Mouse (Mus musculus): ENCODE results near the gene Nccrp1.
"Not testable (repeated sequence)": the region's sequence is repeated elsewhere in the genome, so short reads cannot be mapped to it uniquely, and the experiment has no call there.

The Nccrp1 gene

DNA sequence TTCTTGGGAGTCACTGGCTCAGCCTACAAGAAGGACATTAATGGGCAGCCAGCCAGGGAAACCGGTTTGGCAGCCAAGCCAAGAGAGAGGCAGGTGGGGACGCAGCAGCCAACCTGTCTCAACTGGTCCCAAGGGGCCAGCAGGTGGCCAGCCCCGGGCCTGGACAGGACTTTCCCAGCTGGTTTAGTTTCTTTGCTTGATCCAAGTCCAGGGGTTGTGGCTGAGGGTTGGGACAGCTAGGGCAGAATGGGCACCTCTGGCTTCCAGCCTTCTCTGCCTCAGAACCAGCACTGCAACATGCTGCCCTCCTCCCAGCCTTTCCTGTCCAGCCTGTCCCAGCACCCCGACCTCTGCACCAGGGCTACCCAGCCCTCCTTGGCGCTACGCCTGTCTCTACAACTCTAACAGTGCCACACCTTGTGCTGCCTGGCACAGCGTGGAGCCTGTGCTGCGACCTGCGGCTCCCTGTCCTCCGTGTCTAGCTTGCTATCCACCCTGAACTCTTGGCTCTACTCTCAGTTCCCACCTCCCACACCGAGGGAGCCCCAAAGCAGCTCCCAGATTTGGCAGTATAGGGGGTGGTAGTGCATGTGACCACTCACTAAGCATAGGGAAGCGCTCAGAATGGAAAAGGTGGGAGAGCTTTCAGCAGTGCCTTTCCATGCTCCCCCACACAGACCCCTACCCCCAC lies 23.4 kb upstream of the Nccrp1 start:
- no peak for DNase-seq (ENCODE audit: low spot score)

DNA sequence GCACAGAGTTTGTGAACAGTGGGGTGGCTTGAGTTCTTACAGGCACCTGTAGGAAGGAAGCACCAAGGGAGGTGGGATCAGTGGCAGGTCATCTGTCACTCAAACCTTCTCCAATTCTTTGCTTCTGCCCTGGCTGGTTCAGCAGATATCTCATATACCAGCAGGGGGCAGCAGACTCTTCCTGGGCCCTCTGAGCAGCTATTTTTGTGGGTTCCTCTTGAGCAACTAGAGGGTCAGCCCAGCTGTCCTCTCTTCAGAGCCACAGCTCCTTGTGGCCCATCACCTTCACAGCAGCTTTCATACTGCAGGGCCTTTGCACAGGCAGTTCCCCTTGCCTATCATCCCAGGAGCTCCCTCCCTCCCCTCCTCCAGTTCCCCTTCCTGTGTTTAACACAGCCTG lies 21.2 kb upstream of the Nccrp1 start:
- peak; percentile 82 for DNase-seq (ENCODE audit: low spot score)

GRCm38 (mm10) chr7:28567539-28567938 lies 20.5 kb upstream of the Nccrp1 start:
- DNase-seq (ENCODE audit: low spot score), result no peak

DNA sequence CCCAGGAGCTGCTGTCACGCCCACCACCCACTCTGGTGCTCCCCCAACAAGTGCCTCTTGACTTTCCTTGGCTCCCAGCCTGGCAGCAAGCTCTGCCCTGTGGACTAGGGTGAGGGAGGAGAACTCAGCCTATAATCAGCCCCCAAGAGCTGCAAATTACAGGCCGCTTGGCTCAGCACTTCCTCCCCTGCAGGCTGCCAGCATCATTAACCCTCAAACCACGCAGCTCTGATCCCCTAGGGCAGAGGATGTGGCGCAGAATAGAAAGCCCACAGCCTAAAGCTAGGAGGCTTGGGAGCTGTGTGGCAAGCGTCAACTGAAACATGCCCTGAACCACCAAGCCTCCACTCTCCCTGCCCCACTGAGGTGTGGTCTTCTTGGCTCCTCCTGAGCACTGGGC lies 18.4 kb upstream of the Nccrp1 start:
- DNase-seq (ENCODE audit: low spot score), result no peak

DNA sequence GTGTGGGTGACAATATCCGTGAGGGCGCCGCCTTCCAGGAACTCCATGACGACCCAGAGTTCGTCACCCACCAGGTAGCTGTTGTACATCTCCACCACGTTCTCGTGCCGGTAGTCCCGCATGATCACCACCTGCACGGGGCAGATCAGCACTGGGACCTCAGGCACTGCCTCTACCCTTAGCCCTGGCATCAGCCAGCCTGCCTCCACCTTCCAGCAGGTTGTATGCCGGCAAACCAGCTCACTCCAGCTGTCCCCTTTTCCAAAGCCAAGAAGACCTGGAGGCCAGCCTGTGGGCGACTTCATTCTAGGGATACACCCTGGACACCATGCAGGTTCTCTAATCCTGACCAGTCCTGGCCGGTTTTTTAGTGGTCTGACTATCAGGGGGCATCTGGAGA lies 15.9 kb upstream of the Nccrp1 start:
- DNase-seq (ENCODE audit: low spot score), result no peak

DNA sequence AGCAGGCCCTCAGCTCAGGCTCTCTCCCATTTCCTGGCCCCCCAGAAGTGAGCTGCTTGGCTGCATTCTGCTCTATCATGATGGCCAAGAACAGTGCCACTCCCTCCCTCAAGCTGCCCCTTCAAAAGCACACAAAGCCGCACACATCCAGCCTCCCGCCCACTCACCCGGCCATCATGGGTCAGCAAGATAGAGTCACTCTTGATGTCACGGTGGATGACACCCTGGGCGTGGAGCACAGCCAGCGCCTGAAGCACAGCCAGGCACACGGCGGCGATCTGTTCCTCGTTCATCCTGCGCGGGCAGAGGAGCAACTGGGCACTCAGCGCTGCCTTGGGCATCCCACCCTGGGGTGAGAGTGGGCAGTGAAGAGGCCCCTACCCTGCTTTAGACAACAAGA lies 15.3 kb upstream of the Nccrp1 start:
- DNase-seq (ENCODE audit: low spot score), result no peak

DNA sequence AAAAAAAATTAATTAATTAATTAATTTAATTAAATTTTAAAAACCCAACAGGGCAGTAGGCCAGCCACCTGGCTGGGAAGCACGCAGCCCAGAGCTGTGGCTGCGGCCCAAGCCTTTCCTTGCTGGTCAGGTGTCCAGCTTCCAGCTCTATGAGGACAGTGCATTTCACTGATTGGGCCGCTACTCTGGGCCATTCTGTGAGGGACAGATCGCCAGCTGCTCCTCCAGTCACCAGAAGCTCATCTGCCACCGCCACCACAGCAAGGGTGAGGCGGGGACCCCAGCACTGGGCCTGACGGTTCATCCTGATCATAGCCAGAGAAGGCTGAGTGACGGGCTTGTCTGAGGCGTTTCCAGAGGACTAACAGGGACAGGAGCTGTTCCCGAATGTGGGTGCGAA lies 14.9 kb upstream of the Nccrp1 start:
- no peak for DNase-seq (ENCODE audit: low spot score)

DNA sequence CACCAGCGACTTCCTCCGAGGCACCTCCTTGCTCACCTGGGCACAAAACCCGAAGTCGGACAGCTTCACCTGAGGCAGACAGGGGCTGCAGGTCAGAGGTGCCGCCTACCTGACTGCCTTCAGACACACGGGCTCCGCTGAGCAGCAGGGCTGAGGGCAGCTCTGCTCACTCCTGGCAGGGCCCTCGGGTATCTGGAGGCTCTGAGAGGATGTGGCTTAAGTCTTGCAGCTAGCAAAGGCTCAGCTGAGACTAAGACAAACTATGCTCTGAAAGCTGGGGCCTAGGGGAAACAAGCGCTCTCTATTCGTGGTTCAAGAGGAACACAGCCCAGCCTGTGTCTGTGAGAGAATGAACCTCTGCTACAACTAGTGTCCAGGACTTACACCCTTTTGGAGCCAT lies 13.8 kb upstream of the Nccrp1 start:
- DNase-seq (ENCODE audit: low spot score), result no peak

DNA sequence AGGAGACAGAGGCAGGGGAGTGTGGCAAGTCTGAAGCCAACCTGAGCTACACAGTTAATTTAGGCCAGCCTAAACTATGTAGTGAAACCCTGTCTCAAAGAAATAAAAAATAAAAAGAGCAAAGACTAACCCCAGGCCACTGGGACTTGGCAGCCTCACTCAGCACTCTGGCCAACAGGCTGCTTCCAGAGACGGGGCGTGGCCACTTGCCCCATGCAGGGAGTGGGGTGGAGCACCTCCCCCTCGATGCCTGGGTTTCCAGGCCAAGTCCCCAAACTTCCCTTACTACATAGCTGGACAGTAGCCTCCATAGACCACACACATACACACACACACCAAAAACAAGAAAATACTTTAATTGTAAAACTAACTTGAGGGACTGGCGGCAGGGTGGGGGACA lies 11.4 kb upstream of the Nccrp1 start:
- DNase-seq (ENCODE audit: low spot score), result no peak

DNA sequence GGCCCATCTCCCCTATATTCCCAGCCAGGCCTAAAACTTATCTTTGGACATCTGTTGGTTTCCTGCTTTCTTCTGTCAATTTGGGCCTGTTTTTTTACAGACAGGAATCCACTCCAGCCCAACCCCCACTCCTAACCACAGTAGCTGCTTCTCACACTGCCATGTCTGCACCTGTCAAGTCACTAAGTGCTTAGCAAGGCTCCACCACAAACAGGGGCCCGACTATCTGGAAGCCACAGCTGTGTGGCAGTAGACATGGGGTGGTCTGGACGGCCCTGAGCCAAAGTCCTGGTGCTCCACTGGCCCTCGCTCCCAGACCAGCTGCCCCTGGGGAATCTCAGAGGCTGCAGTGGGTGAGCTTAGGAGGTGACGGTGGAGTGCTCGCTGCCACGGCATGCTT lies 10.7 kb upstream of the Nccrp1 start:
- DNase-seq (ENCODE audit: low spot score), result no peak

DNA sequence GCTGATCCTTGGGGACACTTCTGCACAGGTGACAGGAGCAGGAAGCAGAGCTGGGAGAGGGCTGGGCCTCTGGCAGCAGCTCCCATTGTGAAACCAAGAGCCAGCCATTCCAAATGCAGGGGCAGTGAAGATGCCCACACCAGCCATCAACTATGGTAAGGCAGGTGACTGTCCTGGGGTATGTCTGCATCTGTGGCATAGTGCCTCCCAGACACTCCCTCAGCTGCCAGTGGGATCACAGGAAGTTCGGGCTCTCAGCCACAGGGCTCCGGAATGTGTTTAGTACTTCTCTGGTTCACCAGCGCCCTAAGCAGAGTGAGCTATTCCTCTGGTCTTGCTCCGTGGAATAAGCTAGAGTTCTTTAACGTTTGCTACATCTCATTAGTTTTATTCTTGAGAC lies 10.0 kb upstream of the Nccrp1 start:
- no peak for DNase-seq (ENCODE audit: low spot score)

- DNase-seq (ENCODE audit: low spot score), result no peak
Observed at GRCm38 (mm10) chr7:28555939-28556535, 9.0 kb upstream of the Nccrp1 start.

- DNase-seq (ENCODE audit: low spot score), result no peak
Observed at GRCm38 (mm10) chr7:28553076-28553475, 6.0 kb upstream of the Nccrp1 start.

GRCm38 (mm10) chr7:28547628-28548027 lies 574 bp upstream of the Nccrp1 start:
- DNase-seq (ENCODE audit: low spot score), result no peak

DNA sequence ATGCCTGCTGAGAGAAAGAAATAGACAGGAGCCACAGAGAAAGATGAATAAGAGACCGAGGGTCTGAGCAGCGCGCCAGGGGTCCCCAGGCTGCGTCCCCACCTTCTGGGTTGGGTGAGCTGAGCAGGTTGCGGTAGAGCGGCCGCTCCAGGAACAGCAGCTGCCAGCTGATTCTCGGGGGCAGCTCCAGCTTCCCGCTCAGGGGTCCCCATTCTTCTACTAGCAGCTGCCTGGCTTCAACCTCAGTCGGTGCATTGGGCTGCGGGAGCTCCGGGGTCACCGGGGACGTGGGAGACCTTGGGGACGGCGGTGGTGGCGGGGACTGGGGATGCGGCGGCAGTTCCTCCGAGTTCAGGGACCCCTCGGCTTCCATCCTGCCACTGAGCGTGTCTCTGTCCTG lies 405 bp downstream of the Nccrp1 start:
- DNase-seq (ENCODE audit: low spot score), result peak; percentile 22

DNA sequence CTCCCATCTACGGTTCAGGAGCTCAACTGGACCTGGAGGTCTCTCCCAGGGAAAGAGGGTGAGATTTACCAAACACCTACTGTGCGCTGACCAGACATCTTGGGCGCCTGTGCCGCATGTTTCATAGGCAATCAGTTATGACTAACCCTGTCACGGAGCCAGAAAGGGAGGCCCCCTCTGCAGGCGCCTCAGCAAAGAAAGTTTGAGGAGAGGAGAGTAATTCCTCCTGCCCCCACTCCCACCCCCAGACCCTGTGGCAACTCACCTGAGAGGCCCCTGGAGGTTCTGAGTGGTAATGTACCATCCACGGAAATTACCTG lies 1.2 kb downstream of the Nccrp1 start:
- no peak for DNase-seq (ENCODE audit: low spot score)

GRCm38 (mm10) chr7:28545048-28545890 lies 1.8 kb downstream of the Nccrp1 start:
- peak; percentile 64 for DNase-seq (ENCODE audit: low spot score)

DNA sequence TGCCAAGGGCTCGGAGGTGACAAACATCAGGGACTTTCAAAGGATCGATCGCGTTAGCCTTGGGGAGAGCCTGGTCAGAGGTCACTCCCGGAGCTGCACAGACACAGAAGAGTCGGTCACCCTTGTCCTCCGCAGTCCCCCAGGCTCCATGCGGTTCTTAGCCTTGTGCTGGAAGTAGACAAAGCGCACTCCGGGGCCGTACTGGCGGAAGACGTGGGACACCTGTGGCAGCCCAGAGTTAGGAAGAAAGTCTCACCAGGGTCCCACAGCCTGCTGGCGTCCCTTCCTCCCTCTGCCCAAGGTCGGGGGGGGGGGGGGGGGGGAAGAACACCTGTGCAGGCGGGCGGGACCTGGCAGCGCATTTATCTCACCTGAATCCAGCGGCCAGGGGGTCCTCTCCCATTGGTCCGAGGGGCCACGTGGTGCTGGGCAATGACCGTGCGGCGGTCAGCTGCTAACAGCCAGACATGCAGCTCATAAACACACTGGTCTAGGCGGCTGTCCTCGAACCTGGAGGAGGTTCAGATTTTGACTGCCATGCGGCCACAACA lies 2.9 kb downstream of the Nccrp1 start:
- DNase-seq (ENCODE audit: low spot score), result peak; percentile 60

DNA sequence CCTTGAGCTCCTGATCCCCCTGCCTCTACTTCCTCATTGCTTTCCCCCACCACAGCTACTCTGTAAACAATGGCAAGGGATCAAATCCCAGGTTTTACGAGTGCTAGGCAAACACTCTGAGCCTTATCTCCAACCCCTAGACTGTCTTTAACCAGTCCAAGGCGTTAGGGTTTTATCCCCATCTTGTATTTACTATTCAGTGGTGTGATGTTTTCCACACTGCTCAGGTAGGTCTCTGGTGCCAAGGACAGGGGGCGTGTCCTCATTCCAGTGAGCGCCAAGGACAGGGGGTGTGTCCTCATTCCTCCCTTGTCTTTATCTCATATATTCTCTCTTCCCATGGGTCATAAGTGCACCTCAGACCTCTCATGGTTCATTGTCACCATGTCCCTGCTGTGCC lies 6.5 kb downstream of the Nccrp1 start, which contains the start of gene Sycn:
Gene Sycn (plus strand): TSS at position 360 of the 400 bp plus-strand sequence.
- no peak for DNase-seq (ENCODE audit: low spot score)

- DNase-seq (ENCODE audit: low spot score), result not testable (repeated sequence)
Observed at GRCm38 (mm10) chr7:28538886-28539285, 8.2 kb downstream of the Nccrp1 start.

DNA sequence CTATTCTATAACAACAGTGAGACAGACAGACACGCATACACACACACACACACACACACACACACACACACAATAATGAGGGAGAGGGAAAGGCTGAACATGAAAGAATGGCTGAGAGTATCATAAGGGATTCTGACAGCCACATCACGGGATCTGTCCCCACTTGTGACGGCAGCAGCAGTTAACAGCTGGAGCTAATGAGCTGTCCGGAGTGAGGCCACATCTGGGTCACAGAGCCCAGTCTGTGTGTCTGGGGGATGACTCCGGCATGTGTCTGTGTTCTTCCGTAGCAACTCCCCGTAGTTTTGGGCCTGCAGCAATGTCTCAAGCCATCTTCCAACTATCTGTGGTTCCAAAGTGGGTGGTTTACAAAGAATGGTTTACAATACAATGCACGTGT lies 15.0 kb downstream of the Nccrp1 start:
- no peak for DNase-seq (ENCODE audit: low spot score)

DNA sequence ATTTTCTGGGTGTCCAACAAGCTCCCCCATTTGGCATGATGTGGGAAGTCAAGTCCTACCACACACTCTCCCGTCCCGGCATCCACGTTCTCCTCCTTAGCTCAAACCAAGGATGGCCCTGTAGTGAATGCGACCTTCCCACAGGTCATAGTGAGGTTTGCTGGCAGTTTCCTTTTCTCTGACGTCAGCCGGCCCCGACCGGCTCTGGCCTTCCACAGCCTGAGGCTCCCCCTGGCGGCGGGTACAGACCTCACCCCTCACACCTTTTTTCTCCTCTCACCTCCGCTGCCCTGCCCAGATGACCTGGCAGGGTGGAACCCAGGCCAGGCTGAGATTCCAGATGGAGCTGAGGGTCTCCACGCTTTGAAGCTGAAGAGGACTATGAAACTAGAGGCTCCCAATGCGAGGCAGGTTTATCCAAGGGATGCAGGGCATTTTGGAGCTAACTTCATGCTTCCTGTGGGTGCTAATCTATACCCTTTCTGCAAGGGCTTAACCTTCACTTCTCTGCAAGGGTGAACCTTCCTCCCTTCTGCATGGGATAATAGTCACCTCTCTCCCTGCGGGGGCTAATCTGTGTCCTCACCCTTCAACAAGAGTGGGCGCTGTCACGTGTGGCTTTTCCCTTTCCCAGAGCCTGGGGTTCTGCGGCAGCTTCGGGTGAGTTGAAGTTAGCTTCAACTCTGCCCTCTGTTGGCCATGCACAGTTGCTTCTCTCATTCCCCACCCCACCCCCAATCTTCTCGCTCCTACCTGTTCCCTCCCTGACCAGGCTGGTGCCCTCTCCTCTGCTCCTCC lies 18.9 kb downstream of the Nccrp1 start:
- peak; percentile 85 for DNase-seq (ENCODE audit: low spot score)
